Mouse (Mus musculus) intestine, embryonic 16.5 days (tissue): ENCODE data around the gene Coro2a. TPM values are rescaled to one million over a fixed set of nuclear protein-coding genes. Genes with fewer than 3 reads are reported as not detected.

Experiments used
- ATAC-seq: fragments of 200-750 bp; cut with Nextera tagmentation; 2 replicates; pipeline ENCODE4 v1.8.0; 2017; ENCODE audit warnings: moderate TSS enrichment, moderate library complexity
- H3K27ac ChIP-seq: fragments of 300-500 bp; sonication (generic); 2 replicates; pipeline ENCODE4 v1.5.1; 2014; ENCODE audit warnings: mild to moderate bottlenecking, low read length
- H3K27me3 ChIP-seq: fragments of 300-500 bp; sonication (generic); replicated peaks from 2 replicates; pipeline ENCODE4 v1.6.1; 2014; ENCODE audit warnings: low read length, control low read depth, mixed read lengths; ENCODE audit not compliant: control insufficient read depth, insufficient read depth
- H3K36me3 ChIP-seq: fragments of 300-500 bp; sonication (generic); 2 replicates; pipeline ENCODE4 v1.6.1; 2014; ENCODE audit warnings: low read length, control low read depth; ENCODE audit not compliant: control insufficient read depth, insufficient read depth
- H3K4me1 ChIP-seq: fragments of 300-500 bp; sonication (generic); 2 replicates; pipeline ENCODE4 v1.6.1; 2014; ENCODE audit warnings: low read length, control low read depth, mixed read lengths; ENCODE audit not compliant: control insufficient read depth, insufficient read depth
- H3K4me2 ChIP-seq: fragments of 300-500 bp; sonication (generic); 2 replicates; pipeline ENCODE4 v1.6.1; 2014; ENCODE audit warnings: low read depth, low read length, control low read depth
- H3K4me3 ChIP-seq: fragments of 300-500 bp; sonication (generic); 2 replicates; pipeline ENCODE4 v1.5.1; 2014; ENCODE audit warnings: mild to moderate bottlenecking, low read length
- H3K9ac ChIP-seq: fragments of 300-500 bp; sonication (generic); 2 replicates; pipeline ENCODE4 v1.6.1; 2014; ENCODE audit warnings: low read depth, low read length
- H3K9me3 ChIP-seq: fragments of 300-500 bp; sonication (generic); 2 replicates; pipeline ENCODE4 v1.6.1; 2016; ENCODE audit warnings: low read length, control low read depth; ENCODE audit not compliant: control insufficient read depth
- WGBS: fragments of 180-500 bp; shearing (Covaris S2); extraction: QIAGEN DNeasy Blood & Tissue Kit; methylation state at CpG from one replicate; pipeline ENCODE4 v1.1.7; 2014; 5-methylcytosine and 5-hydroxymethylcytosine counted together
- polyA plus RNA-seq: library from polyadenylated mRNA; unstranded; fragments of >200 nt; fragmentation: Nextera tagmentation; extraction: Ambion mirVana; gene quantifications from 2 replicates; pipeline ENCODE4 v1.2.1, GENCODE M21; 2015

Gene Coro2a
- polyA plus RNA-seq, 1 experiment from 2014 or later, result 99.8 TPM

DNA sequence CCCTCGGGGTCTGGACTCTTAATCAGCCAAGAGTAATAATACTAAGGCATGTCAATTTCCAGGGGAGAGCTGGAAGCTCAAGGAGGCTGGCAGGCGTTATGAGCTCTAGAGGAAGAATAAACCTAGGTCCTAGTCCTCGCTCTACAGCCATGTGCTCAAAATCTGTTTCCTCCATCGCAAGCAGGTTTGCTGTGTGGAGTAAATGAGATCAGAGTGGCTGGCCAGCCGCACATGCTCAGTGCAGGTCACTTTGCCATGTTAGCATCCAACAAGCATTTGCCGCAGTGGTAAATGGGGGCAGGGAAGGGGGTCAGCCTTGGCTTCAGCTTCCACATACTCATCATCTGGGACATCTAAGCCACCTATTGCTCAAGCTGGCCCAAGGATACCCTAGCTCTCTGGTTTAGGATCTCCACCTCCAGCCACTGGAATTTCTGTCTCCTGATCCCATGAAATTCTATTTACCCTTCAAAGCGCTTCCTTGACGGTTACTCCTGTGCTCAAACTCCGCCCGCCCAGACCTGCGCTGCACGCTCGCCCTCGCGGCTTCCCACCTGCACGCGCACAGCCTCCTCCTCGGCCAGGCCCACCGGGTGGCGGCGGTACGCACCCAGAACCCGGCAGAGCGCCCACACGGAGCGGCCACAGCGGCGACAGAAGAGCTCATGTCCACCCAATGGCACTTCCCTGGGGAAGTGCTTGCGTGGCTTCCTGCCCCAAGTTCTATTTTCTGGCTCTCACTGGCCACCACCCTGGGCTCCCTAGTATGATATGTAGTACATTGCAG is 67.9 kb downstream of the Coro2a start:
- Histone ChIP-seq H3K4me1 (peaks cover 12% of the 10 kb centered on the region; the same call in 1 of the 2 replicates), H3K27me3 (peaks cover 9% of the 10 kb centered on the region; the same call in 1 of the 2 replicates), H3K4me3 (peak overlapping the region; percentile 70), H3K9me3 (no peaks in the 10 kb centered on the region), H3K27ac (peak overlapping the region; percentile 90), H3K9ac (peak overlapping the region; percentile 54), H3K36me3 (no peaks in the 10 kb centered on the region), H3K4me2 (peak overlapping the region; percentile 83)
- ATAC-seq, result peak; percentile 41; the same call in 1 of the 2 replicates
- 10% methylated on average over 29 of the region's 29 CpGs for WGBS

DNA sequence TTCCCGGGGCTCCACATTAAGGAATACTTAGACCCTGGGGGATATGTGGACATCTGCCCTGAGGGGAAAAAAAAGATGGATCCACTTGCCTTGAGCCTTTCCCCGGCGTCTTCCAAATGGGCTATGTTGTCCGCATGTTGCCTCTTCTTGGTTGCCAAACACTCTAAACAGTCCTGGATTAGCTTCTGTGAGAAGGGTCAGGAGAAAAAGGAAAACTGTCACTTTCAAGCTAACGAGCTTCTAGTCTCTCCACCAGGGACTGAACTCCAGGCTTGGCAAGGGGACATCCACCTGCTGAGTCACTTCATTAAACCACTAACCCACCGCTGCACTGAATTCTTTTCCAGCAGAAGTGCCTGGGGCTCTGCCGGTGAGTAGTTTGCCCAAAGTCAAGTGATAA is 69.1 kb downstream of the Coro2a start:
- H3K4me1 ChIP-seq, result peaks cover 12% of the 10 kb centered on the region; the same call in 1 of the 2 replicates
- H3K36me3 ChIP-seq, result no peaks in the 10 kb centered on the region
- H3K27ac ChIP-seq, result no peak overlapping the region
- no peak overlapping the region for H3K4me3 ChIP-seq
- peaks cover 9% of the 10 kb centered on the region; the same call in 1 of the 2 replicates for H3K27me3 ChIP-seq
- H3K9me3 ChIP-seq, result no peaks in the 10 kb centered on the region
- no peak overlapping the region for H3K9ac ChIP-seq
- no peak for ATAC-seq
- H3K4me2 ChIP-seq, result no peak overlapping the region
- 86% methylated on average over 7 of the region's 7 CpGs for WGBS

DNA sequence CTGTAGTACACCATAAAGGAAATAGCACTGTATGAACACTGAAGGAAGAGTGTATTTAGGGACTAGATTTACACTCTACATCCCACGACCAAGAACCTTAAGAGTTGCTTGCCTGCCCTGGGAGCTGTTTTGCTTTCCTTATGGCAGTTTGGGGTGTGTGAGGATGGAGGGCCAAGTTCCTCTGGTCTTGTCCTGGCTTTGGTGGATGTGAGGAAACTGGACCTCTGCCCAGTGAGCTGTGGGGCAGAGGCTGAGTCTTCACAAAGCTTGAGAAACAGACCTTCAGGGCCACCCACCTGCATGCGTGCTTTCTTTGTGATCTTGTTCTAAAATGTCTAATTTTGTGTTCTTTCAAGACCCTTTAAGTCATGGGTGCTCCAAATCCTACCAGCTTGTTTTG is 69.5 kb downstream of the Coro2a start:
- H3K27me3 ChIP-seq, result peaks cover 9% of the 10 kb centered on the region; the same call in 1 of the 2 replicates
- H3K4me1 ChIP-seq, result peaks cover 12% of the 10 kb centered on the region; the same call in 1 of the 2 replicates
- ATAC-seq, result no peak
- no peak overlapping the region for H3K4me2 ChIP-seq
- no peaks in the 10 kb centered on the region for H3K9me3 ChIP-seq
- no peaks in the 10 kb centered on the region for H3K36me3 ChIP-seq
- H3K4me3 ChIP-seq, result no peak overlapping the region
- no peak overlapping the region for H3K9ac ChIP-seq
- 90% methylated on average over 2 of the region's 2 CpGs for WGBS
- no peak overlapping the region for H3K27ac ChIP-seq

DNA sequence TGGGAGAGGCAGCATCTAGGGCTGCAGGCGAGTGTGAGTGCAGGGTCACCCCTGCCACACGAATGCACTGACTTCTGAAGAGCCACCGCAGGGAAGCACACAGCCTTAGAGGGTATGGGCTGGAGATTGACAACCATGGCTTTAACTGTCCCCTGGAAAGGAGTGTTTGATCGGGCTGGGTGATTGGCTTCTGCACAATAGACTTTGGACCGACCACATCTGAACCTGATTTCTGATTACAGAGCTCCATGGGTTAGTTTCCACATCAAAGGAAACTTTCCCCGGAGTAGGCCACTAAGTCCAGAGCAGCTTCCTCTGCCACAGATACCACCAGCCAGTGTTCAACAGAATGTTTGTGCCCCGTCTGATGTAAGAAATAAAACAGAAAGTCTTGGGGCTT is 72.3 kb downstream of the Coro2a start:
- no peak overlapping the region; the same call in 1 of the 2 replicates for H3K27ac ChIP-seq
- H3K4me2 ChIP-seq, result no peak overlapping the region
- 49% methylated on average over 7 of the region's 7 CpGs for WGBS
- peaks cover 2% of the 10 kb centered on the region; the same call in 1 of the 2 replicates for H3K27me3 ChIP-seq
- H3K4me1 ChIP-seq, result peaks cover 17% of the 10 kb centered on the region; the same call in 1 of the 2 replicates
- no peaks in the 10 kb centered on the region for H3K9me3 ChIP-seq
- no peak overlapping the region for H3K4me3 ChIP-seq
- no peak overlapping the region for H3K9ac ChIP-seq
- peak; percentile 32; the same call in 1 of the 2 replicates for ATAC-seq
- no peaks in the 10 kb centered on the region for H3K36me3 ChIP-seq

DNA sequence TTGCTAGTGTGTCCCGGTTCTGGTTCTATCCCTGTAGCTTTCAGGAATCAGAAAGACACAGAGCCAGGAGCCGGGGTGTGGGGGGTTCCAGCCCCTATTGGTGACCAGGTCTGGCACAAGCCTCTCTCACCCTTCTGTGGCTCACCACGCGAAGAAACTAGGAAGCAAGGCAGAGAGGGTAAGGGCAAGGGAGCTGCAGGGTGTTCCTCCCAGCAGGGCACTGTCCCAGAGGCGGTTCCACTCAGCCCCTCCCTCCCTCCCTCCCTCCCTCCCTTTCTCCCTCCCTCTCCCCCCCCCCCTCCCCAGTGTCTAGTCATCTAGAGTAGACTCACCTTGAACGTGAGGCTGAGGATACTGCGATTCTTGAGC is 74.5 kb downstream of the Coro2a start:
- Histone ChIP-seq H3K36me3 (peaks cover 6% of the 10 kb centered on the region; the same call in 1 of the 2 replicates), H3K4me3 (peak overlapping the region; percentile 44), H3K9me3 (no peaks in the 10 kb centered on the region; the same call in 1 of the 2 replicates), H3K4me2 (peak overlapping the region; percentile 65), H3K27ac (peak overlapping the region; percentile 49; the same call in 1 of the 2 replicates), H3K27me3 (no peaks in the 10 kb centered on the region), H3K9ac (peak overlapping the region; percentile 68), H3K4me1 (peaks cover 13% of the 10 kb centered on the region; the same call in 1 of the 2 replicates)
- WGBS, result 4% methylated on average over 6 of the region's 7 CpGs
- peak; percentile 78 for ATAC-seq

DNA sequence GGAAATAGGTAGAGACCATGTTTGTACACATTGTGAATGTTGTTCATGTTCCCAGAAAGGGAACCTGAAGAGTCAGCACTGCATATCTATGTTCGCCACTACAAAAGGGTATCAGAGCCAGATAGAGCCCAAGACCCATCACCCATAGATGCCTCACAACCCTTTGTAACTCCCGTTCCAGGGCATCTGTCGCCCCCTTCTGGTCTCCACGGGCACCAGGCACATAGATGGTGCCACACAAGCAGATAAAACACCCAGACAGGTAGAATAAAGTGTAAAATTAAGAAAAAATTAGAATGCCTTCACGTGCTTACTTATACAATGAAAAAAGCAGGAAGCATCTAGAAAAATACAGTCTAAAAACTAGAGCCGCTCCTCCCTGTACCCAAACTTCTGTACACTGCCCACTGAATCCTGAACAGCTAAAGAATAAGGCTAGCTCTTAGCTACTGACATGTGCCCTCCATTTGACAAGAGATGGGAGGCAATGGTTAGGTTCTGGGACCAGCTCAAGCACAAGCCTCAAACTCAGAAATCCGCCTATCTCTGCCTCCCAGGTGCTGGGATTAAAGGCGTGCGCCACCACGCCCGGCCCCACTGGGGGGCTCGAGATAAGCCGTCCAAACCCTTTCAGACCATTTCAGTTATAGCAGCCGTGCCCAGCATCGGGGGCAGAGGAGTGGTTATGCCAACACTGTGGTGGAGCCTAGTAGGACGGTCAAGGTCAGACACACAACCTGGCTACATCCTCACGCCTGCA is 75.0 kb downstream of the Coro2a start:
- peak overlapping the region; percentile 68 for H3K9ac ChIP-seq
- peaks cover 8% of the 10 kb centered on the region; the same call in 1 of the 2 replicates for H3K36me3 ChIP-seq
- WGBS, result 33% methylated on average over 17 of the region's 17 CpGs
- no peaks in the 10 kb centered on the region; the same call in 1 of the 2 replicates for H3K9me3 ChIP-seq
- peak overlapping the region; percentile 49; the same call in 1 of the 2 replicates for H3K27ac ChIP-seq
- H3K4me3 ChIP-seq, result peak overlapping the region; percentile 44
- ATAC-seq, result peak; percentile 45
- peaks cover 13% of the 10 kb centered on the region; the same call in 1 of the 2 replicates for H3K4me1 ChIP-seq
- H3K27me3 ChIP-seq, result no peaks in the 10 kb centered on the region
- peak overlapping the region; percentile 65 for H3K4me2 ChIP-seq

DNA sequence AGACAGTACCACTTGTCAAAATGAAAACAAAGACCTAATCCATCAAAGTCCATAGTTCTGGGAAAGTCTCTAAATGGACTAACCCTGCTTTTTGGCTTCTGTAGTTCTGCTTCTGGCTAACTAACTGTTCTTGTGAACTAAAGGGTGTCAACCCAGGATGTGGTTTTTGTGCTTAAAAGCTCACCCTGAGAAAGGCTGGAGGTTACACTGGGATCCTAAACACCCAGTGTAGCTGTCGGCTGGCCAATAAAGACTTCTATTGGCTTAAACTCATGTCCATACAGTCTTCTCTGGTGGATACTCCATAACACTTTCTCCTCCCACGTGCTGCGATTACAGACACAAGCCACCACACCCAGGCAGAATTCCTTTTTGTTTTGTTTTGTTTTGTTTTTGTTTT is 75.8 kb downstream of the Coro2a start:
- Histone ChIP-seq H3K27me3 (no peaks in the 10 kb centered on the region), H3K4me1 (peaks cover 13% of the 10 kb centered on the region; the same call in 1 of the 2 replicates), H3K4me2 (no peak overlapping the region), H3K9ac (no peak overlapping the region), H3K4me3 (no peak overlapping the region), H3K36me3 (peaks cover 8% of the 10 kb centered on the region; the same call in 1 of the 2 replicates), H3K9me3 (no peaks in the 10 kb centered on the region; the same call in 1 of the 2 replicates), H3K27ac (no peak overlapping the region)
- WGBS, result 86% methylated on average over 3 of the region's 3 CpGs
- no peak for ATAC-seq

DNA sequence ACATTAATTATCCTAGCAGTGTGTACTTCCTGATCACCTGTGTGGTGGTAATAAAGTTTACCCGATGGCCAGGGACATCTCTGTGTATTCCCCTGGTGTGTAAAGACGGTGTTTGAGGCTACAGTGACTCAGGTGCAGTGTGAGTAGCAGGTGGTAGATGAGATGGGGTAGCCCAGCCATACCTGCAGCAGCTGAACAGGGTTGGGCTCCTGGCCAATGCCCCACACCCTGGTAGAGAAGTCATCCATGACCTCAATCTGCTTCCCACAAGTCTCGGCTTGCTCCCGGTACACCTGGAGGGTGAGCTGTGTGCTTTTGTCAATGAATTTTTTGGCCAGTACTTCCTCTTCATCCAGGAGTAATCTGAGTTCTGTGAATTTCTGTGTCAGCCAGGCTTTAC is 78.7 kb downstream of the Coro2a start:
- Histone ChIP-seq H3K4me1 (0 out of 2 replicates have a peak, but pooled peaks cover 5% of the 10 kb centered on the region), H3K4me2 (no peak overlapping the region), H3K9me3 (no peaks in the 10 kb centered on the region; the same call in 1 of the 2 replicates), H3K4me3 (no peak overlapping the region), H3K36me3 (peaks cover 8% of the 10 kb centered on the region; the same call in 1 of the 2 replicates), H3K27me3 (no peaks in the 10 kb centered on the region), H3K9ac (no peak overlapping the region), H3K27ac (no peak overlapping the region; the same call in 1 of the 2 replicates)
- ATAC-seq, result peak; percentile 39
- 81% methylated on average over 4 of the region's 4 CpGs for WGBS

DNA sequence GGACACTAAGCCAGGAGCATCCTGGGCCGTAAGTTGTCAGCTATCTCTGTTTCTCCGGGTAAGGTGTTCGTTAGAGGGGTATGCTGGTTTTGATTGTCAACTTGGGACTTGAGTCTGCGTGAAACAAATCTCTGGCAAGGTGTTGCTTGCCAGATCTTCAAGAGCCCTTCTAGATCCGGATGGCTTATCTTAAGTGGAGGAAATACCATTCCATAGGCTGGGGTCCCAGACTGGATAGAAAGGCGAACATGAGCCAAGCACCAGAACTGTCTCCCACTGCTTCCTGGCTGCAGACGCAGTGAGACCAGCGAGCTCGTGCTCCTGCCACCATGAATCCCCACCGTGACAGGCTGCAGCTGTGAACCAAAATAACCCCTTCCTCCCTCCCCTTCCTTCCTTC is 80.5 kb downstream of the Coro2a start:
- Histone ChIP-seq H3K27me3 (no peaks in the 10 kb centered on the region), H3K9ac (no peak overlapping the region), H3K9me3 (no peaks in the 10 kb centered on the region; the same call in 1 of the 2 replicates), H3K4me1 (no peaks in the 10 kb centered on the region), H3K27ac (no peak overlapping the region), H3K4me2 (no peak overlapping the region), H3K36me3 (peaks cover 8% of the 10 kb centered on the region; the same call in 1 of the 2 replicates), H3K4me3 (no peak overlapping the region)
- WGBS, result 72% methylated on average over 10 of the region's 10 CpGs
- ATAC-seq, result no peak
